Mouse (Mus musculus) forebrain, embryonic 11.5 days (tissue): ENCODE results near the gene Apaf1. TPM values are rescaled to one million over a fixed set of nuclear protein-coding genes. Genes with fewer than 3 reads are reported as not detected.

Source experiments
- ATAC-seq: fragments of 200-750 bp; cut with Nextera tagmentation; replicated peaks from 2 replicates; pipeline ENCODE4 v1.8.0; 2017; ENCODE audit warnings: moderate TSS enrichment; ENCODE audit not compliant: low FRiP score
- DNase-seq: peaks from one replicate; pipeline ENCODE4 v3.0.0-alpha.2; 2017; ENCODE audit warnings: low spot score
- H3K27ac ChIP-seq: fragments of 300-500 bp; sonication (generic); 2 replicates; pipeline ENCODE4 v1.5.1; 2014; ENCODE audit warnings: low read depth, low read length
- H3K27me3 ChIP-seq: fragments of 300-500 bp; sonication (generic); 2 replicates; pipeline ENCODE4 v1.6.1; 2014; ENCODE audit warnings: mild to moderate bottlenecking, low read length, mixed read lengths; ENCODE audit not compliant: control insufficient read depth, insufficient read depth
- H3K36me3 ChIP-seq: fragments of 300-500 bp; sonication (generic); 2 replicates; pipeline ENCODE4 v1.6.1; 2014; ENCODE audit warnings: mild to moderate bottlenecking, low read length, moderate library complexity, mixed read lengths; ENCODE audit not compliant: control insufficient read depth, insufficient read depth
- H3K4me1 ChIP-seq: fragments of 300-500 bp; sonication (generic); replicated peaks from 2 replicates; pipeline ENCODE4 v1.6.1; 2014; ENCODE audit warnings: low read length, mixed read lengths; ENCODE audit not compliant: control insufficient read depth, insufficient read depth
- H3K4me2 ChIP-seq: fragments of 300-500 bp; sonication (generic); 2 replicates; pipeline ENCODE4 v1.6.1; 2014; ENCODE audit warnings: low read depth, mild to moderate bottlenecking, low read length, moderate library complexity, mixed read lengths; ENCODE audit not compliant: severe bottlenecking
- H3K4me3 ChIP-seq: fragments of 300-500 bp; sonication (generic); 2 replicates; pipeline ENCODE4 v1.5.1; 2014; ENCODE audit warnings: low read depth, low read length
- H3K9ac ChIP-seq: fragments of 300-500 bp; sonication (generic); 2 replicates; pipeline ENCODE4 v1.6.1; 2014; ENCODE audit warnings: low read length
- H3K9me3 ChIP-seq: fragments of 300-500 bp; sonication (generic); 2 replicates; pipeline ENCODE4 v1.6.1; 2016; ENCODE audit warnings: low read length, mixed read lengths; ENCODE audit not compliant: control insufficient read depth
- WGBS: fragments of 180-500 bp; shearing (Covaris S2); extraction: QIAGEN DNeasy Blood & Tissue Kit; methylation state at CpG from one replicate; pipeline ENCODE4 v1.1.7; 2014; 5-methylcytosine and 5-hydroxymethylcytosine counted together
- polyA plus RNA-seq: library from polyadenylated mRNA; unstranded; fragments of >200 nt; fragmentation: Nextera tagmentation; extraction: Ambion mirVana; gene quantifications from 2 replicates; pipeline ENCODE4 v1.2.1, GENCODE M21; 2014

The Apaf1 gene
- polyA plus RNA-seq, 1 experiment from 2014 or later = 30.2 TPM

DNA sequence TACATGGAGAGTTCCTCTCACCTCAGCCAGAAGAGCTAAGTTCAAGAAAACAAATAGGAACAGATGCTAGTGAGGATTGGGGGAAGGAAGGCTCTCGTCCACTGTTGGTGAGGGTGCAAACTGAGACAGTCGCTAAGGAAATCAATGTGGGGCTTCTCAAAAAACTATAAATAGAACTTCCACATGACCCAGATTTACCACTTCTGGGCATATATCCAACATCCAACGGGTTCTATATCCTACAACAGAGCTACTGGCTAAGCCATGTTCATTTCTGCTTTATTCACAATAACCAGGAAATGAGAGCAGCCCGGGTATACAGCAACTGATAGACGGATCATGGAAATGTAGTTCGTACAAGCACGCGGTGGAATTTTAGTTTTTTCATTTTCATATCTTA is 99.5 kb downstream of the Apaf1 start:
- no peaks in the 10 kb centered on the region for H3K27me3 ChIP-seq
- H3K36me3 ChIP-seq = no peaks in the 10 kb centered on the region

DNA sequence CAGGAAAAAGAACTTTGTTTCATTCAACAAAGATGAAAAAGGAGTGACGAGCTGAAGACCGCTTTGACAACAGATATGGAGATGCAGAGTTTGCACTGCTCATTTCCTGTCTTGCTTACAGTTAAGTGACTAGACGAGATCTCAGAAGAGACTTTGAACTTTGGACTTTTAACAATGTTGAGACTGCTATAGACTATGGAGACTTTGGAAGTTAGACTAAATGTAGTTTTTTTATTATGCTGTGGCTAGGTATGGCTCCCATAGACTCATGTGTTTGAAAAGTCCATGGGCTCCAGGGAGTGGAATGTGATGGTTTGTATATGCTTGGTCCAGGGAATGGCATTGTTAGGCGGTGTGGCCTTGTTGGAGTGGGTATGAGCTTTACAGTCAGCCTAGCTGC is 100.8 kb downstream of the Apaf1 start:
- no peaks in the 10 kb centered on the region for H3K36me3 ChIP-seq
- H3K4me2 ChIP-seq = no peak overlapping the region
- no peaks in the 10 kb centered on the region for H3K4me1 ChIP-seq
- no peak overlapping the region for H3K27ac ChIP-seq
- ATAC-seq (no peak), DNase-seq (no peak)
- H3K27me3 ChIP-seq = no peaks in the 10 kb centered on the region
- WGBS = 94% methylated on average over 4 of the region's 4 CpGs
- H3K9ac ChIP-seq = no peak overlapping the region
- no peak overlapping the region for H3K4me3 ChIP-seq
- no peaks in the 10 kb centered on the region for H3K9me3 ChIP-seq

More for the DNA sequence above, 99.5 kb downstream of the Apaf1 start:
- Histone ChIP-seq H3K4me1 (no peaks in the 10 kb centered on the region), H3K9me3 (no peaks in the 10 kb centered on the region), H3K27ac (no peak overlapping the region), H3K4me3 (no peak overlapping the region), H3K4me2 (no peak overlapping the region), H3K9ac (no peak overlapping the region)
- ATAC-seq (no peak), DNase-seq (no peak)
- 90% methylated on average over 8 of the region's 8 CpGs for WGBS

DNA sequence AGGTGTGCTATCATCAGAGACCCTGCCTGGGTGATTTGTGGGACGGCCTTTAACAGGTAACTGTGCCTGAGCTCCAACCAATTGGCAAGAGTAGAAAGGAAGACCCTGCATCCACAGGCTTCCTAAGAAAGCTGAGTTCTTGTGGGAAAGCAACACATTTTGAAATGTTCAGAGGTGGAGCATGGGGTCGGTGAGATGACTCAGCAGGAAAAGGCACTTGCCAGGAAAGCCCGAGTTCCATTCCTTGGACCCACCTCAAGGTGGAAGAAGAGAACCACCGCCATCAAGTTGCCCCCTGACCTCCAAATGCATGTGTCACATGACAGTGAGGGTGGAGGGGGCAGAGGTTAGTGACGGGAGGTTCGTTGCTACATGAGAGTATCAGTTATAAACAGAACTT is 108.1 kb downstream of the Apaf1 start:
- H3K4me3 ChIP-seq = no peak overlapping the region
- no peak for ATAC-seq
- no peak overlapping the region for H3K27ac ChIP-seq
- H3K4me2 ChIP-seq = no peak overlapping the region
- peaks cover 2% of the 10 kb centered on the region; the same call in 1 of the 2 replicates for H3K27me3 ChIP-seq
- WGBS = 88% methylated on average over 6 of the region's 6 CpGs
- no peaks in the 10 kb centered on the region for H3K9me3 ChIP-seq
- no peak for DNase-seq
- H3K4me1 ChIP-seq = peaks cover 1% of the 10 kb centered on the region; the same call in 1 of the 2 replicates
- H3K36me3 ChIP-seq = no peaks in the 10 kb centered on the region
- no peak overlapping the region for H3K9ac ChIP-seq

DNA sequence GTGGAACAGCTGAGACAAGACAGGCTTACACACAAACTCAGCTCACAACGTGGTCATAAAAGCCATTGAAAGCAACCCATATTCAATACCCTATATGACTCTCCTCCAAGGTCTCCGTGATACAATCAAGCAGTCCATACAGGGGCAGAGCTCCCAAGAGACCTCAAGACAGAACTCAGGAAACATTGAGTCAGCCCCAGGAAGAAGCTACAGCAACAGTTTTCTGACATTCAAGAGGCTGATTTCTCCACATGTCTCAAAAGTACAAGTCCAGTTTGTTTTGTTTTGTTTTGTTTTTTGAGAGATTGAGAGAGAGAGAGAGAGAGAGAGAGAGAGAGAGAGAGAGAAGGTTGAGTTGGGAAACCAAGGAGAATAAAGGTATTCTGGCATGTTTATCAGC is 108.5 kb downstream of the Apaf1 start:
- H3K9me3 ChIP-seq = no peaks in the 10 kb centered on the region
- peaks cover 6% of the 10 kb centered on the region for H3K27me3 ChIP-seq
- H3K4me3 ChIP-seq = no peak overlapping the region
- H3K9ac ChIP-seq = no peak overlapping the region
- H3K36me3 ChIP-seq = no peaks in the 10 kb centered on the region
- no peak overlapping the region for H3K27ac ChIP-seq
- DNase-seq (no peak), ATAC-seq (no peak)
- 67% methylated on average over 2 of the region's 2 CpGs for WGBS
- H3K4me2 ChIP-seq = no peak overlapping the region
- H3K4me1 ChIP-seq = peaks cover 4% of the 10 kb centered on the region; the same call in 1 of the 2 replicates

DNA sequence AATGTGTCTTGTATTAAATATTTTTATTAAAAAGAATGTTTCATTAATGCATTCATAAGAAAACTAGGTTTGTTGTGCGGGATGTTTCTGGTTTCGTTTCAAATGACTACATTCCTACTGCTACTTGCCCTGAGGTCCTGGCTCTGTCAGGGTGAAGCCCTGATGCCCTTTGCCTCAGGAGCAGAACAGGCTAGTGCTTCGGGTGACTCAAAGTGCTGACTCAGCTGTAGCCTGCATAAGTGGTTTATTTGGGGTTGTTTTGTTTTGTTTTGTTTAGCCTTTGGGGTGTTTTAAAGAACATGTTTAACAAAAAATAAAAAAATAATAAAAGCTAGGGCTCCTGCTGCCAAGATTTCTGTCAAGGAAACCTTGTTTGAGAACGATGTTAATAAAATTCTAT is 112.0 kb downstream of the Apaf1 start:
- no peak overlapping the region for H3K27ac ChIP-seq
- no peaks in the 10 kb centered on the region for H3K9me3 ChIP-seq
- 39% methylated on average over 4 of the region's 4 CpGs for WGBS
- no peaks in the 10 kb centered on the region for H3K36me3 ChIP-seq
- H3K4me1 ChIP-seq = peaks cover 4% of the 10 kb centered on the region; the same call in 1 of the 2 replicates
- H3K4me3 ChIP-seq = no peak overlapping the region
- H3K4me2 ChIP-seq = no peak overlapping the region
- ATAC-seq (no peak), DNase-seq (no peak)
- H3K27me3 ChIP-seq = peaks cover 21% of the 10 kb centered on the region
- no peak overlapping the region for H3K9ac ChIP-seq

DNA sequence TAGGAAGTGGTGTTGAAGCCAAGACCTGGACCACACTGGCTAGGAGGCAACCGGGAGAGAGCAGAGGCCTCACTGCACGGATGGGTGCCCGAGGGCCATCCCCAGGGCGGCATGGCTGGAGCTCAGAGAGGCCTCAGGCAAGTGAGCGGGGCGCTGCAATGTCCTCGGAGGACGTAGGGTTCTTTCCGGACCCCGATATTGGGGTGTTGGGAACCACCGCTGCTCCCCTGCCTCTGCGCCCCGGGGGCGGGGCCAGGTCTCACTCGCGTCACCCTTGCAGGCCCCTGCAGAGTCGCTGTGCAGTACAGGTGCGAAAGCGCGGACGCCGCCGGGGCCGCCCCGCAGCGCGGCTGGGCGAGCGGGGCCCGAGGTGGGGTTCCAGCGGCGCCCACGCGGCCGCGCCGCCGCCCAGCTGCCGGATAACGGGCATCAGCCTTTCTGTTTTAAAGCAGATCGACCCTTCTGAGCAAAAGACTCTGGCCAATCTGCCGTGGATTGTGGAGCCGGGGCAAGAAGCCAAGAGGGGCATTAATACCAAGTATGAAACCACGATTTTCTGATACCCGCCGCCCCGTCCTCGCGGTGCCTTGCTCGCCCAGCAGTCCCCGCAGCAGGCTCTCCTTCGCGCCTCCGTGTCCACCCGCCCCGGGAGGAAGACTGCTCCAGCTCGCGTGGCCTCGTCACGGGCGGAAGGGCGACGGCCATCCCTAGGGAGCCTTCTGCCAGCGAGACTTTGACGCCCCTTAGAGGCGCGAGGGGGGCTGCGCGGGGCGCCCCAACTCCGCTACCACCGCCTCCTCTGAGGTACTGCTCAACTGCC is 113.0 kb downstream of the Apaf1 start:
- ATAC-seq (peak; percentile 49), DNase-seq (peak; percentile 69)
- peaks cover 4% of the 10 kb centered on the region; the same call in 1 of the 2 replicates for H3K4me1 ChIP-seq
- 3% methylated on average over 72 of the region's 72 CpGs for WGBS
- peak overlapping the region; percentile 88 for H3K4me2 ChIP-seq
- H3K9me3 ChIP-seq = no peaks in the 10 kb centered on the region
- H3K27me3 ChIP-seq = peaks cover 21% of the 10 kb centered on the region
- H3K9ac ChIP-seq = peak overlapping the region; percentile 56
- H3K4me3 ChIP-seq = peak overlapping the region; percentile 37
- no peaks in the 10 kb centered on the region for H3K36me3 ChIP-seq
- no peak overlapping the region for H3K27ac ChIP-seq

DNA sequence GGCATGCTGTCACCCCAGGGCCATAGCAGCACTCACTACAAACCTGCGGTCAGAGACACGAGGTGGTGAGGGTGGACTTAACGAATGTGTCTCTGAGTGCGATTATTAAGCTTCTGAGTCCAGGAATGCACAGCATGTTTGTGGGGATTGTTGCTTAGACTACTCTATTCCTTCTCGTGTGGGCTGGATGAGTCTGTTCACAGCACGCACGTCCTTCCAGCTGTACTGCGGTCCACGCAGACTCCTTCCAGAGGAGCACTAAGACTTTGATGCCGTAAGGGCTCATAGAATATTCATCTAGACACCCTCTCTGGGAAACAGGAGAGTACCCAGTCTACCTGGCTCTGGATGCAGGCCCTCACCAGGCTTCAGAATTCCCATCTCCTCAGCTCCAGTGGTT is 114.3 kb downstream of the Apaf1 start:
- Histone ChIP-seq H3K9ac (no peak overlapping the region), H3K4me1 (peaks cover 4% of the 10 kb centered on the region; the same call in 1 of the 2 replicates), H3K4me2 (no peak overlapping the region), H3K36me3 (no peaks in the 10 kb centered on the region), H3K27ac (no peak overlapping the region), H3K9me3 (no peaks in the 10 kb centered on the region), H3K27me3 (peaks cover 21% of the 10 kb centered on the region), H3K4me3 (no peak overlapping the region)
- no peak for ATAC-seq
- DNase-seq = no peak
- WGBS = 88% methylated on average over 10 of the region's 10 CpGs

DNA sequence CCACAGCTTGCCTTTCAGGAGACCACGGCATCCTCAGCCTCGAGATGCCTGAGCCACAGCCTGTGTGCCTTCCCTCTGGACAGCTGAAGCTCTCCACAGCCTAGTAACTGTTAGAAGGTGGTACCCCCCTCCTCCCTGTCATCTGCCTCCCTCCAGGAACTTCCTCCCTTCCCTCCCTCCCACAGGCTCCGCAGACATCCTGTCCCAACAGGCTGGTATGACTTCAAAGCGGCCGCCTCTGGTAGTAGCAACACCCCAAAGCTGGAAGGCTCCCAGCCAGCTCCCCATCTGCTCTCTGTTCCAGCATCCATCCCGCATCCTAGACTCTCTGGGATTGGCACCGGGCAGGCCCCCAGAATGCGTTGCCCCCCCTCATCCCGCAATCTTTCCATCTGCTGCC is 115.7 kb downstream of the Apaf1 start:
- peaks cover 21% of the 10 kb centered on the region for H3K27me3 ChIP-seq
- 31% methylated on average over 9 of the region's 9 CpGs for WGBS
- no peaks in the 10 kb centered on the region for H3K9me3 ChIP-seq
- no peak overlapping the region for H3K9ac ChIP-seq
- H3K4me1 ChIP-seq = peaks cover 4% of the 10 kb centered on the region; the same call in 1 of the 2 replicates
- peak; percentile 50 for DNase-seq
- no peak overlapping the region for H3K4me3 ChIP-seq
- ATAC-seq = no peak
- H3K36me3 ChIP-seq = no peaks in the 10 kb centered on the region
- H3K27ac ChIP-seq = no peak overlapping the region
- H3K4me2 ChIP-seq = no peak overlapping the region
